ENCODE assay signal across 9 mouse cellular contexts in the genomic region with DNA sequence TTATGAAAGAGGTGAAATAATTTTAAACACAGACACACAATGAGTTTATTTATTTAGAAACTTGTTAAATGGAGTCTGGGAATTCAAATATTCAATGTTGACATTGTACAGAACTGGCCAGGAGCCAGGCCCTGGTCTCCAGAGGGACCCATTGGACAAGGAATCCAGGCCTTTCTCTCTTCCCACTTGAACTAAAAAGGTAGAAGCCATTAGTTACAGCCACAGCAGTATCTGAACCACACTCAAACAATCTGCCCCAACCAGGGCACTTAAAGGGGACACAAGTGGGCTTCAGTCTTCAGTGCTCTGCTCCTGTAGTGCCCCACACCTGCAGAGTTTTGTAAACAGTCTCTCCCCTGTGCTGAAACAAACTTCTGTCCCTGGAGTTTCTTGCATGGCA. TPM values are rescaled to one million over a fixed set of nuclear protein-coding genes. Genes with fewer than 3 reads are reported as not detected.
DNase-seq lines count a peak whose midpoint lies in the region; ATAC-seq and TF ChIP-seq lines count a peak whose summit lies in the region.
"Had no signal": no experiment of that assay in that cellular context is flagged by ENCODE, and none has a peak within 500 bp of the region (broad histone marks: within the 10 kb centered on the region; RNA-seq: fewer than 3 reads in every experiment).

No protein-coding gene starts in this region.

- H3K9ac ChIP-seq in neural tube, embryonic 11.5 days (ENCODE audit: low read length): no peak overlapping the region
- no peak overlapping the region for H3K9ac ChIP-seq in neural tube, embryonic 15.5 days (replicated peaks)
- no peak overlapping the region for H3K9ac ChIP-seq in kidney, embryonic 16.5 days (replicated peaks; ENCODE audit: low read length)

- peaks cover 20% of the 10 kb centered on the region for H3K27me3 ChIP-seq in neural tube, embryonic 11.5 days (ENCODE audit: control insufficient read depth, insufficient read depth, low read length)
- peaks cover 51% of the 10 kb centered on the region for H3K27me3 ChIP-seq in neural tube, embryonic 15.5 days (replicated peaks)
- H3K27me3 ChIP-seq in kidney, embryonic 16.5 days (ENCODE audit: insufficient read depth, low read length): peaks cover 16% of the 10 kb centered on the region

- peaks cover 6% of the 10 kb centered on the region; the same call in 1 of the 2 replicates for H3K4me1 ChIP-seq in neural tube, embryonic 11.5 days (ENCODE audit: control insufficient read depth, insufficient read depth, low read length)
- H3K4me1 ChIP-seq in neural tube, embryonic 15.5 days: peaks cover 22% of the 10 kb centered on the region
- H3K4me1 ChIP-seq in kidney, embryonic 16.5 days (ENCODE audit: insufficient read depth, low read length): peaks cover 31% of the 10 kb centered on the region
- H3K4me1 ChIP-seq in lung, adult 2 months (ENCODE audit: control insufficient read depth, insufficient read depth, low read length): peaks cover 7% of the 10 kb centered on the region

- TF ChIP-seq POLR2A in lung, adult 2 months (IDR thresholded peaks at IDR 0.05; ENCODE audit: borderline replicate concordance, extremely low read depth, low read depth, low read length): no peak

- H3K9me3 ChIP-seq in neural tube, embryonic 11.5 days (ENCODE audit: control insufficient read depth, low read length): no peaks in the 10 kb centered on the region
- no peaks in the 10 kb centered on the region for H3K9me3 ChIP-seq in neural tube, embryonic 15.5 days (replicated peaks)
- H3K9me3 ChIP-seq in kidney, embryonic 16.5 days (ENCODE audit: low read length): no peaks in the 10 kb centered on the region

- no peak overlapping the region for H3K4me2 ChIP-seq in neural tube, embryonic 11.5 days (ENCODE audit: low read depth)
- no peak overlapping the region for H3K4me2 ChIP-seq in neural tube, embryonic 15.5 days
- no peak overlapping the region for H3K4me2 ChIP-seq in kidney, embryonic 16.5 days (replicated peaks; ENCODE audit: low read depth, low read length)

- no peak for ATAC-seq in neural tube, embryonic 11.5 days (ENCODE audit: insufficient read depth, low FRiP score, low TSS enrichment)
- no peak for ATAC-seq in neural tube, embryonic 15.5 days (ENCODE audit: low FRiP score)
- ATAC-seq in kidney, embryonic 16.5 days (ENCODE audit: low FRiP score, low TSS enrichment): no peak
- no peak for ATAC-seq in granulocyte monocyte progenitor cell, adult 5-6 weeks (replicated peaks; ENCODE audit: poor library complexity, severe bottlenecking)
- ATAC-seq: forebrain, embryonic 16.5 days had no signal

- no peak for TF ChIP-seq CTCF in lung, adult 2 months (IDR thresholded peaks at IDR 0.05; ENCODE audit: insufficient read depth, low read length)

- no peak overlapping the region for H3K4me3 ChIP-seq in neural tube, embryonic 11.5 days (ENCODE audit: low read depth, low read length)
- H3K4me3 ChIP-seq in neural tube, embryonic 15.5 days (replicated peaks): no peak overlapping the region
- H3K4me3 ChIP-seq in kidney, embryonic 16.5 days (ENCODE audit: low read length): no peak overlapping the region
- H3K4me3 ChIP-seq in lung, adult 2 months (replicated peaks; ENCODE audit: extremely low read depth, low read depth, low read length): no peak overlapping the region

- H3K27ac ChIP-seq in neural tube, embryonic 11.5 days (ENCODE audit: low read depth, low read length): no peak overlapping the region
- no peak overlapping the region for H3K27ac ChIP-seq in neural tube, embryonic 15.5 days (replicated peaks)
- H3K27ac ChIP-seq in kidney, embryonic 16.5 days (ENCODE audit: low read length): peak overlapping the region; percentile 75

- DNase-seq in neural tube, embryonic 11.5 days (ENCODE audit: low spot score): peak; percentile 37
- DNase-seq in lung, adult 2 months: peak; percentile 63
- no peak for DNase-seq in layer of hippocampus, adult 18-20 months (ENCODE audit: low spot score in 2 of 2)
- no peak for DNase-seq in spleen, adult 18-20 months
- DNase-seq: retina, postnatal 1 day had no signal

- no peaks in the 10 kb centered on the region for H3K36me3 ChIP-seq in neural tube, embryonic 11.5 days (ENCODE audit: control insufficient read depth, insufficient read depth, low read length)
- H3K36me3 ChIP-seq in neural tube, embryonic 15.5 days: no peaks in the 10 kb centered on the region
- no peaks in the 10 kb centered on the region for H3K36me3 ChIP-seq in kidney, embryonic 16.5 days (ENCODE audit: insufficient read depth, low read length)

RNA-seq across cellular contexts. Expression of a gene that starts 44.0 kb away (rescaled TPM):
- polyA plus RNA-seq in neural tube, embryonic 11.5 days (2014; fragmentation: Nextera tagmentation; extraction: Ambion mirVana): 31.8 and 32.1 TPM in 2 replicates
- polyA plus RNA-seq in neural tube, embryonic 15.5 days (2015; fragmentation: Nextera tagmentation; extraction: Ambion mirVana): 5.2 and 5.5 TPM in 2 replicates
- 78.3 and 80.4 TPM in 2 replicates for polyA plus RNA-seq in kidney, embryonic 16.5 days (2015; fragmentation: Nextera tagmentation; extraction: Ambion mirVana)
- 13.5 and 16.0 TPM in 2 replicates for polyA plus RNA-seq in lung, adult 2 months (2012; rRNA removed)
- 1 to 10 TPM; 2.4 to 3.1 TPM for total RNA-seq in layer of hippocampus, adult 18-20 months (2021)
- 1.9 TPM in 1 of 2 replicates, not detected in the other for total RNA-seq in granulocyte monocyte progenitor cell, adult 5-6 weeks (2014; fragmentation: Nextera tagmentation)
- 0.72 and 0.90 TPM in 2 replicates for total RNA-seq in granulocyte monocyte progenitor cell, adult 5-6 weeks (2017)

Comparison
In these comparisons a context has a peak if more than half of its experiments do, and no peak if none do; other contexts are left out.
1. DNase-seq: peak in neural tube, embryonic 11.5 days (single experiment) and lung, adult 2 months (single experiment); none in layer of hippocampus, adult 18-20 months (0 of 2) and spleen, adult 18-20 months (0 of 2).